Mouse (Mus musculus): ENCODE results near the gene Agbl1.

GRCm38 (mm10) chr7:76416084-76416597, 186.5 kb downstream of the Agbl1 start:
- no peak for TF ChIP-seq USF1 (IDR thresholded peaks at IDR 0.05; ENCODE audit: low read depth)
- no peak for TF ChIP-seq CTCF (IDR thresholded peaks at IDR 0.05; ENCODE audit: control insufficient read depth, insufficient read depth, insufficient read length)
- no peak for TF ChIP-seq CEBPB (IDR thresholded peaks at IDR 0.05; ENCODE audit: low read depth)
- TF ChIP-seq MAX (IDR thresholded peaks at IDR 0.05) = no peak
- TF ChIP-seq MYOD1 (IDR thresholded peaks at IDR 0.05; ENCODE audit: control insufficient read depth, insufficient read length, low read depth) = no peak

All from C2C12 (cell line).